Mouse (Mus musculus): ENCODE results near the gene Lrrc4.

GRCm38 (mm10) chr6:28771331-28771730, 60.2 kb downstream of the Lrrc4 start:
- no peak for TF ChIP-seq POLR2A (IDR thresholded peaks at IDR 0.05; ENCODE audit: low read depth, low read length)
- TF ChIP-seq CTCF (IDR thresholded peaks at IDR 0.05; ENCODE audit: extremely low read depth, insufficient read depth, insufficient read length, insufficient replicate concordance), result no peak
